Mouse (Mus musculus): ENCODE data around the gene Bst2. TPM values are rescaled to one million over a fixed set of nuclear protein-coding genes. Genes with fewer than 3 reads are reported as not detected.

Gene Bst2
- polyA plus RNA-seq, 2 experiments, result 12.4 to 47.2 TPM

DNA sequence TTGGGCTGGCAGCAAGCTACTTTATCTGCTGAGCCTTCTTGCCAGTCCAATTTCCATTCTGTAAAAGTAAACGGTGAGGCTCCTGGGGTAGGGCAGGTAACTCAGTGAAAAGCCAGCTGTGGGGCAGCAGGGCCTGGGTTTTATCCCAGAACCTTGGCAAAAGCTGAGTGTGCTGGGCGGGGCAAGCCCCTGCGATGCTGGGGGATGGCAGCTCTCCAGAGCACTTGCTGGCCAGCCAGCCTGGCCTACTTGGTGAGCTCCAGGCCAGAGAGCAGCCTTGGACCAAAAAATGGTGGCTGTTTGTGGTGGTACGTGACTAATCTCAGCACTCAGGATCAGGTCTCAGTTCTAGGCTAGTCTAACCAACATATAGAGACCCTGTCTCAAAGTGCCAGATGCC lies 31.3 kb downstream of the Bst2 start:
- no peak overlapping the region for H3K27ac ChIP-seq (replicated peaks; ENCODE audit: low read depth, low read length)
- no peak for TF ChIP-seq POLR2A (IDR thresholded peaks at IDR 0.05; ENCODE audit: borderline replicate concordance, extremely low read depth, insufficient read depth, insufficient read length)
- no peaks in the 10 kb centered on the region for H3K9me3 ChIP-seq (ENCODE audit: control insufficient read depth, low read length)
- 80% methylated on average over 4 of the region's 4 CpGs for WGBS
- no peaks in the 10 kb centered on the region for H3K4me1 ChIP-seq (ENCODE audit: control insufficient read depth, insufficient read depth, low read length)
- no peaks in the 10 kb centered on the region for H3K36me3 ChIP-seq (ENCODE audit: control insufficient read depth, insufficient read depth, low read length)
- H3K4me2 ChIP-seq (replicated peaks; ENCODE audit: low read depth, low read length, severe bottlenecking), result no peak overlapping the region
- H3K4me3 ChIP-seq (replicated peaks; ENCODE audit: low read length), result no peak overlapping the region
- DNase-seq (ENCODE audit: low spot score) (no peak), ATAC-seq (ENCODE audit: low FRiP score, low read depth) (no peak)
- H3K9ac ChIP-seq (ENCODE audit: low read depth, low read length, severe bottlenecking), result no peak overlapping the region
- H3K27me3 ChIP-seq (ENCODE audit: control insufficient read depth, insufficient read depth, low read length), result peaks cover 31% of the 10 kb centered on the region

DNA sequence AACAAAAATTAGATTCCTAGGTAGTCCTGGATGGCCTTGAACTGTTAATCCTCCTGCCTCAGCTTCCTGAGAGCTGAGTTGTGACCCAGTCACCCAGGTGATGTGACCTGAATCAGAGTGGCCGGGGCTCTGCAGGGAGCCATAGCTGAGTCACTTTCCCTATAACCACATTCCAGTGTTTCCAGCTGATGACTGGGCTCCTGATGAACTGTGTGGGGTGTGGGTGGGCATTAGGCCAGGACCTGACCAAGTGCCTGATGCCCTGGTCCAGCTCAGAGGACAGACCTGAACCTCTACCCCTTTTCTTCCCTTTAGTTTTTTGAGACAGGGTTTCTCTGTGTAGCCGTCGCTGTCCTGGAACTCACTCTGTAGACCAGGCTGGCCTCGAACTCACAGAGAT lies 31.9 kb downstream of the Bst2 start:
- no peak for DNase-seq (ENCODE audit: low spot score)
- no peak for TF ChIP-seq POLR2A (IDR thresholded peaks at IDR 0.05; ENCODE audit: borderline replicate concordance, extremely low read depth, insufficient read depth, insufficient read length)
- no peak overlapping the region for H3K4me3 ChIP-seq (replicated peaks; ENCODE audit: low read length)
- ATAC-seq (ENCODE audit: low FRiP score, low read depth), result no peak
- no peaks in the 10 kb centered on the region for H3K36me3 ChIP-seq (ENCODE audit: control insufficient read depth, insufficient read depth, low read length)
- no peaks in the 10 kb centered on the region for H3K9me3 ChIP-seq (ENCODE audit: control insufficient read depth, low read length)
- no peaks in the 10 kb centered on the region for H3K4me1 ChIP-seq (ENCODE audit: control insufficient read depth, insufficient read depth, low read length)
- no peak overlapping the region for H3K4me2 ChIP-seq (replicated peaks; ENCODE audit: low read depth, low read length, severe bottlenecking)
- H3K27ac ChIP-seq (replicated peaks; ENCODE audit: low read depth, low read length), result no peak overlapping the region
- H3K9ac ChIP-seq (ENCODE audit: low read depth, low read length, severe bottlenecking), result no peak overlapping the region
- WGBS, result 95% methylated on average over 4 of the region's 4 CpGs
- peaks cover 31% of the 10 kb centered on the region for H3K27me3 ChIP-seq (ENCODE audit: control insufficient read depth, insufficient read depth, low read length)

DNA sequence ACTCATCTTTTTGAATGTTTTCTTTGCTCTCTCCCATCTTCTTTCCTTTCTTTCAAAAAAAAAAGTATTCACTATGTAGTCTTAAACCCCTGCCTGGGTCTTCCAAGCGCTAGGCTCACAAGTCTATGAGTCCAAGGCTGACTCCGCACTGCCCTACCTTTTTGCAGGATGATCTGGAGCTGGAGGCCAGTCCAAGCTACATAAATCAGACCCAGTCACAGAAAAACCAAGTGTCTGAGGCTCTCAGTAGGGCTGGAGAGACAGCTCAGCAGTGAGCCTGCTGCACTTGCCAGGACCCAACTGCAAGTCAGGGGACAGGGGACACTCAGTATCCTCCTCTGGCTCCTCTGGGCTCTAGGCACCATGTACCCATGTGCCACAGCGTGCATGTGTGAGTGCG lies 32.9 kb downstream of the Bst2 start:
- H3K4me1 ChIP-seq (ENCODE audit: control insufficient read depth, insufficient read depth, low read length), result no peaks in the 10 kb centered on the region
- no peak overlapping the region for H3K4me3 ChIP-seq (replicated peaks; ENCODE audit: low read length)
- H3K27me3 ChIP-seq (ENCODE audit: control insufficient read depth, insufficient read depth, low read length), result peaks cover 31% of the 10 kb centered on the region
- 87% methylated on average over 4 of the region's 4 CpGs for WGBS
- no peak for DNase-seq (ENCODE audit: low spot score)
- ATAC-seq (ENCODE audit: low FRiP score, low read depth), result no peak
- H3K36me3 ChIP-seq (ENCODE audit: control insufficient read depth, insufficient read depth, low read length), result no peaks in the 10 kb centered on the region
- no peak overlapping the region for H3K27ac ChIP-seq (replicated peaks; ENCODE audit: low read depth, low read length)
- no peak overlapping the region for H3K4me2 ChIP-seq (replicated peaks; ENCODE audit: low read depth, low read length, severe bottlenecking)
- no peak for TF ChIP-seq POLR2A (IDR thresholded peaks at IDR 0.05; ENCODE audit: borderline replicate concordance, extremely low read depth, insufficient read depth, insufficient read length)
- no peak overlapping the region for H3K9ac ChIP-seq (ENCODE audit: low read depth, low read length, severe bottlenecking)
- H3K9me3 ChIP-seq (ENCODE audit: control insufficient read depth, low read length), result no peaks in the 10 kb centered on the region

DNA sequence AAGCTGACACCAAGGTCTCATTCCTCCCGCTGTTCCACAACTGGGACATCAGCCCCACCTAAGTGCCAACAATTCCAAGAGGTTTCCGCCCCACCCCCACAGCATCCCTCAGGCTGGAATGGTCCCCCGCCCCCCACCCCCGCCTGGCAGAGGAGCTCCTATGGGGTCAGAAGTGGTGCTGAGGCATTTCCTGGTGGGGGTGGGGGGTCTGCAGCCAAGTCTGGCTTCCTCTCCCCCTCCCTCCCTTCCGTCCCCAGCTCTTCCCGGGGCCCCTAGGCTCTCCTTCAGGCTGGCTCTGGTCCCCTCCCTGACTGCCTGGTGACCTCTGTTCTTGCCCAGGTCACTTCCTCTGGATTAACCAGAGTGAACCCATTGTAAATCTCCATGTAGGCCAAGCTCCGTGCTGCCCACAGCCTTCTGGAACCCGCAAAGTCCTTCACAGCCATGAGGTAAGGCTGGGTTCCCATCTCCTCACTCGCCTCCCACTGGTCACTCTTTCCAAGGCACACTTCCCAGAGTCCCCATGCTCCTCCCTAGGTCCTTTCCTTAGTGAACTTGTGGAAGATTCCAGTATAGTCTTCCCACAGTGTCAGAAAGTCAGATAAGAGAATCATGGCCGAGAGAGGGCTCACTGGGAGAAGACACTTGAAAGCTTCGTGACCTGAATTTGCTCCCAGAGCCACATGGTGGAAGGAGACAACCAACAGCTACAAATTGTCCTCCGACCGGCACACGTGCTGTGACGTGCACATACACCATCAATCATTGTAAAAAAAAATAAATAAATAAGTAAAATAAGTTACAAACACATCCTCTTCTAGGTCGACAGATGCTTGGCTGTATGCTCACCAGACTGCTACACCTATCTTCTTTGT lies 38.2 kb downstream of the Bst2 start:
- no peak for TF ChIP-seq POLR2A (IDR thresholded peaks at IDR 0.05; ENCODE audit: borderline replicate concordance, extremely low read depth, insufficient read depth, insufficient read length)
- DNase-seq (ENCODE audit: low spot score) (peak; percentile 13), ATAC-seq (ENCODE audit: low FRiP score, low read depth) (no peak)
- peaks cover 22% of the 10 kb centered on the region for H3K4me1 ChIP-seq (ENCODE audit: control insufficient read depth, insufficient read depth, low read length)
- 18% methylated on average over 16 of the region's 16 CpGs for WGBS
- H3K9me3 ChIP-seq (ENCODE audit: control insufficient read depth, low read length), result no peaks in the 10 kb centered on the region
- no peaks in the 10 kb centered on the region for H3K27me3 ChIP-seq (ENCODE audit: control insufficient read depth, insufficient read depth, low read length)
- no peak overlapping the region for H3K27ac ChIP-seq (replicated peaks; ENCODE audit: low read depth, low read length)
- H3K4me3 ChIP-seq (replicated peaks; ENCODE audit: low read length), result no peak overlapping the region
- no peak overlapping the region for H3K9ac ChIP-seq (ENCODE audit: low read depth, low read length, severe bottlenecking)
- peaks cover 7% of the 10 kb centered on the region; the same call in 1 of the 2 replicates for H3K36me3 ChIP-seq (ENCODE audit: control insufficient read depth, insufficient read depth, low read length)
- no peak overlapping the region for H3K4me2 ChIP-seq (replicated peaks; ENCODE audit: low read depth, low read length, severe bottlenecking)

GRCm38 (mm10) chr8:71497881-71498501 lies 39.3 kb downstream of the Bst2 start:
- no peak overlapping the region for H3K4me2 ChIP-seq (replicated peaks; ENCODE audit: low read depth, low read length, severe bottlenecking)
- peaks cover 15% of the 10 kb centered on the region; the same call in 1 of the 2 replicates for H3K36me3 ChIP-seq (ENCODE audit: control insufficient read depth, insufficient read depth, low read length)
- H3K9me3 ChIP-seq (ENCODE audit: control insufficient read depth, low read length), result no peaks in the 10 kb centered on the region
- ATAC-seq (ENCODE audit: low FRiP score, low read depth), result no peak
- H3K27me3 ChIP-seq (ENCODE audit: control insufficient read depth, insufficient read depth, low read length), result no peaks in the 10 kb centered on the region
- no peak for DNase-seq (ENCODE audit: low spot score)
- H3K9ac ChIP-seq (ENCODE audit: low read depth, low read length, severe bottlenecking), result 0 out of 2 replicates have a peak overlapping the region, but pooled peaks have one; percentile 26
- no peak overlapping the region for H3K4me3 ChIP-seq (replicated peaks; ENCODE audit: low read length)
- H3K4me1 ChIP-seq (ENCODE audit: control insufficient read depth, insufficient read depth, low read length), result peaks cover 22% of the 10 kb centered on the region
- TF ChIP-seq POLR2A (IDR thresholded peaks at IDR 0.05; ENCODE audit: borderline replicate concordance, extremely low read depth, insufficient read depth, insufficient read length), result no peak
- H3K27ac ChIP-seq (replicated peaks; ENCODE audit: low read depth, low read length), result no peak overlapping the region
- 19% methylated on average over 14 of the region's 15 CpGs for WGBS
